Mouse (Mus musculus) liver, postnatal 0 days (tissue): ENCODE data around the gene Tuft1. TPM values are rescaled to one million over a fixed set of nuclear protein-coding genes. Genes with fewer than 3 reads are reported as not detected.
A peak's percentile ranks its signal among the peaks of the same experiment; 100 is the strongest.
"Not testable (repeated sequence)": the region's sequence is repeated elsewhere in the genome, so short reads cannot be mapped to it uniquely, and the experiment has no call there.

ENCODE experiments used
- ATAC-seq: fragments of 200-750 bp; cut with Nextera tagmentation; 2 replicates; pipeline ENCODE4 v1.8.0; 2017; ENCODE audit warnings: mild to moderate bottlenecking, moderate library complexity
- DNase-seq: peaks from one replicate; pipeline ENCODE4 v3.0.0-alpha.2; 2016
- H3K27ac ChIP-seq: fragments of 300-500 bp; sonication (generic); 2 replicates; pipeline ENCODE4 v1.5.1; 2014; ENCODE audit warnings: antibody characterized with exemption, moderate library complexity, mild to moderate bottlenecking, low read depth
- H3K27me3 ChIP-seq: fragments of 300-500 bp; sonication (generic); 2 replicates; pipeline ENCODE4 v1.6.1; 2014; ENCODE audit warnings: low read length, control low read depth, mixed read lengths; ENCODE audit not compliant: insufficient read depth
- H3K36me3 ChIP-seq: fragments of 300-500 bp; sonication (generic); replicated peaks from 2 replicates; pipeline ENCODE4 v1.6.1; 2014; ENCODE audit warnings: mild to moderate bottlenecking, control low read depth, low read length, moderate library complexity, mixed read lengths; ENCODE audit not compliant: insufficient read depth
- H3K4me1 ChIP-seq: fragments of 300-500 bp; sonication (generic); 2 replicates; pipeline ENCODE4 v1.6.1; 2014; ENCODE audit warnings: antibody characterized with exemption, mild to moderate bottlenecking, control low read depth; ENCODE audit not compliant: insufficient read depth
- H3K4me2 ChIP-seq: fragments of 300-500 bp; sonication (generic); 2 replicates; pipeline ENCODE4 v1.6.1; 2014; ENCODE audit warnings: low read depth, mild to moderate bottlenecking, low read length, moderate library complexity, mixed read lengths
- H3K4me3 ChIP-seq: fragments of 300-500 bp; sonication (generic); 2 replicates; pipeline ENCODE4 v1.5.1; 2014; ENCODE audit warnings: low read depth, low read length
- H3K9ac ChIP-seq: fragments of 300-500 bp; sonication (generic); replicated peaks from 2 replicates; pipeline ENCODE4 v1.6.1; 2014; ENCODE audit warnings: mild to moderate bottlenecking, moderate library complexity
- H3K9me3 ChIP-seq: fragments of 300-500 bp; sonication (generic); 2 replicates; pipeline ENCODE4 v1.6.1; 2016; ENCODE audit warnings: mild to moderate bottlenecking, control low read depth, low read length, mixed read lengths
- CTCF ChIP-seq: sonication (generic); IDR thresholded peaks from 2 replicates; pipeline ENCODE4 v1.5.1; 2016; ENCODE audit warnings: antibody characterized with exemption, low read depth
- EP300 ChIP-seq: IDR thresholded peaks from 2 replicates; pipeline ENCODE4 v1.6.1; 2016; ENCODE audit warnings: antibody characterized with exemption, low read depth, mild to moderate bottlenecking
- WGBS: fragments of 180-500 bp; shearing (Covaris S2); extraction: QIAGEN DNeasy Blood & Tissue Kit; methylation state at CpG from one replicate; pipeline ENCODE4 v1.1.7; 2014; ENCODE audit not compliant: insufficient replicate concordance; 5-methylcytosine and 5-hydroxymethylcytosine counted together
- polyA plus RNA-seq: library from polyadenylated mRNA; unstranded; fragments of >200 nt; fragmentation: Nextera tagmentation; extraction: Ambion mirVana; gene quantifications from 2 replicates; pipeline ENCODE4 v1.2.1, GENCODE M21; 2015

The Tuft1 gene
- polyA plus RNA-seq, 1 experiment from 2014 or later: 8.1 TPM

- peak overlapping the region; percentile 76 for H3K27ac ChIP-seq
- peak; percentile 84; the same call in 1 of the 2 replicates for TF ChIP-seq EP300
- not testable (repeated sequence) for H3K9me3 ChIP-seq, H3K9ac ChIP-seq, DNase-seq, H3K4me2 ChIP-seq, H3K27me3 ChIP-seq, H3K4me1 ChIP-seq, H3K4me3 ChIP-seq, H3K36me3 ChIP-seq
- 56% methylated on average over 8 of the region's 8 CpGs for WGBS
- ATAC-seq: peak; percentile 74
Measured at GRCm38 (mm10) chr3:94685989-94686772, 27.5 kb upstream of the Tuft1 start.

- Histone ChIP-seq H3K9me3 (no peaks in the 10 kb centered on the region), H3K27me3 (no peaks in the 10 kb centered on the region), H3K4me2 (0 out of 2 replicates have a peak overlapping the region, but pooled peaks have one; percentile 54), H3K27ac (peak overlapping the region; percentile 50), H3K36me3 (no peaks in the 10 kb centered on the region), H3K4me1 (peaks cover 7% of the 10 kb centered on the region; the same call in 1 of the 2 replicates), H3K9ac (peak overlapping the region; percentile 16; the same call in 1 of the 2 replicates), H3K4me3 (no peak overlapping the region)
- ATAC-seq (no peak), DNase-seq (no peak)
- WGBS: 75% methylated on average over 6 of the region's 6 CpGs
- TF ChIP-seq EP300 (no peak), CTCF (no peak)
Measured at GRCm38 (mm10) chr3:94683646-94684045, 25.0 kb upstream of the Tuft1 start.

- Histone ChIP-seq H3K4me3 (peak overlapping the region; percentile 39), H3K9me3 (no peaks in the 10 kb centered on the region), H3K27ac (peak overlapping the region; percentile 80), H3K27me3 (no peaks in the 10 kb centered on the region), H3K9ac (0 out of 2 replicates have a peak overlapping the region, but pooled peaks have one; percentile 50), H3K4me2 (peak overlapping the region; percentile 54), H3K4me1 (peaks cover 7% of the 10 kb centered on the region; the same call in 1 of the 2 replicates), H3K36me3 (no peaks in the 10 kb centered on the region)
- peak; percentile 89 for ATAC-seq
- TF ChIP-seq EP300: peak; percentile 23; the same call in 1 of the 2 replicates
- no peak for TF ChIP-seq CTCF
- WGBS: 67% methylated on average over 16 of the region's 16 CpGs
- peak; percentile 27 for DNase-seq
Measured at GRCm38 (mm10) chr3:94680783-94681182, 22.1 kb upstream of the Tuft1 start.

- 64% methylated on average over 12 of the region's 12 CpGs for WGBS
- Histone ChIP-seq H3K4me2 (0 out of 2 replicates have a peak overlapping the region, but pooled peaks have one; percentile 26), H3K27ac (peak overlapping the region; percentile 66)
- not testable (repeated sequence) for H3K4me3 ChIP-seq, H3K4me1 ChIP-seq, H3K9me3 ChIP-seq, H3K36me3 ChIP-seq, H3K9ac ChIP-seq, H3K27me3 ChIP-seq, DNase-seq, ATAC-seq
Measured at GRCm38 (mm10) chr3:94680032-94680431, 21.4 kb upstream of the Tuft1 start.

GRCm38 (mm10) chr3:94679351-94679841 is 20.7 kb upstream of the Tuft1 start:
- no peak overlapping the region for H3K4me2 ChIP-seq
- no peak overlapping the region for H3K4me3 ChIP-seq
- no peaks in the 10 kb centered on the region for H3K36me3 ChIP-seq
- TF ChIP-seq EP300 (no peak), CTCF (no peak)
- no peak for DNase-seq
- WGBS: 68% methylated on average over 8 of the region's 8 CpGs
- no peaks in the 10 kb centered on the region for H3K9me3 ChIP-seq
- ATAC-seq: no peak
- no peak overlapping the region for H3K27ac ChIP-seq
- no peak overlapping the region for H3K9ac ChIP-seq
- peaks cover 7% of the 10 kb centered on the region; the same call in 1 of the 2 replicates for H3K4me1 ChIP-seq
- no peaks in the 10 kb centered on the region for H3K27me3 ChIP-seq

- H3K4me3 ChIP-seq, H3K4me2 ChIP-seq, H3K27me3 ChIP-seq, DNase-seq, H3K27ac ChIP-seq, ATAC-seq, H3K36me3 ChIP-seq, H3K9me3 ChIP-seq, H3K9ac ChIP-seq, H3K4me1 ChIP-seq: not testable (repeated sequence)
- 75% methylated on average over 9 of the region's 9 CpGs for WGBS
Measured at GRCm38 (mm10) chr3:94675101-94675500, 16.4 kb upstream of the Tuft1 start.
